Mouse (Mus musculus): ENCODE data around the gene Wwox. TPM values are rescaled to one million over a fixed set of nuclear protein-coding genes. Genes with fewer than 3 reads are reported as not detected.

The Wwox gene
- polyA plus RNA-seq, 1 experiment from 2014 or later: 10.4 TPM

DNA sequence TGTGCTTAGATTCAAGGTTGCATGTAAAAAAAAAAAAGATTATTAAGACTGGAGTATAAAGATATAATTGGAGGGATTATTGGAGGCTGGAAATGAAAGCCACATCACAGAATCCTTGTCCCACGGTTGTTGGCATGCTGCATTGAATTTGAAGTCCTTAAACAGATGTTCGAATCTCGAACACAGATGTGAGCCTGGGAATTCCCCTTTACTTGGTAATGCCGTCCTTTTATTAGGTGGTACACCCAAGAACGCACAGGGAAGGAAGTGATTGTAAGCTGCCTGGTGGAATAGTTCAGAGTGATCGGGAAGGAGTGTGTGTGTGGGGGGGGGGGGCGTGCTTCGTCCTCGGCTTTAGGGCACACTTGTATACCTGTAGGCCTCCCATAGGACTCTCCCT is 187.4 kb downstream of the Wwox start:
- 83% methylated on average over 9 of the region's 9 CpGs for WGBS

DNA sequence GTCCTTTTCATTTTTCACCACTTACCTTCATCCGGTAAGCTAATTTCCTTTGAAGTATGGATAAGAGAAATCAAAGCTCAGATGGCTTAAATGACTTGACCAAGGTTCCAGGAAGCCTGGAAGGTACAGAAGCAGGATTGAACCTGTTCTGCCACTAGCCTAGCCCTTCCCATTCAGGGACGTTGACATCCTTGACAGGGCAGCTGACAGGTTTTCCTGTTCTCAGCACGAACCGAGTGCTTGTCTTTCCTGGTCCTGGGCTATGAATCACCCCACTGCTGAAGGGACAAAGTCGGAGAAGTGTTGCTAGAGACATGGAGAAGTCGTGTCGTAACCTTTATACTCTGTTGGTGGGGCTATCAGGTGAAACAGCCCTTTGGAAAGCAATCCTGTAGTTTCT is 190.3 kb downstream of the Wwox start:
- H3K4me2 ChIP-seq: no peak overlapping the region
- no peaks in the 10 kb centered on the region; the same call in 1 of the 2 replicates for H3K27me3 ChIP-seq (replicated peaks)
- H3K4me3 ChIP-seq: no peak overlapping the region
- peaks cover 11% of the 10 kb centered on the region for H3K4me1 ChIP-seq (replicated peaks)
- H3K27ac ChIP-seq (ENCODE audit: poor library complexity, severe bottlenecking): no peak overlapping the region
- no peaks in the 10 kb centered on the region for H3K9me3 ChIP-seq (replicated peaks)
- H3K36me3 ChIP-seq: no peaks in the 10 kb centered on the region
- WGBS: 61% methylated on average over 7 of the region's 7 CpGs
- H3K9ac ChIP-seq: no peak overlapping the region
- ATAC-seq (ENCODE audit: insufficient number of reproducible peaks, low FRiP score): no peak

More for the DNA sequence above, 187.4 kb downstream of the Wwox start:
- Histone ChIP-seq H3K4me1 (replicated peaks) (0 out of 2 replicates have a peak, but pooled peaks cover 8% of the 10 kb centered on the region), H3K27ac (ENCODE audit: poor library complexity, severe bottlenecking) (no peak overlapping the region), H3K27me3 (replicated peaks) (no peaks in the 10 kb centered on the region; the same call in 1 of the 2 replicates), H3K9ac (no peak overlapping the region), H3K4me3 (no peak overlapping the region), H3K4me2 (no peak overlapping the region), H3K9me3 (replicated peaks) (no peaks in the 10 kb centered on the region), H3K36me3 (no peaks in the 10 kb centered on the region)
- no peak for ATAC-seq (ENCODE audit: insufficient number of reproducible peaks, low FRiP score)

DNA sequence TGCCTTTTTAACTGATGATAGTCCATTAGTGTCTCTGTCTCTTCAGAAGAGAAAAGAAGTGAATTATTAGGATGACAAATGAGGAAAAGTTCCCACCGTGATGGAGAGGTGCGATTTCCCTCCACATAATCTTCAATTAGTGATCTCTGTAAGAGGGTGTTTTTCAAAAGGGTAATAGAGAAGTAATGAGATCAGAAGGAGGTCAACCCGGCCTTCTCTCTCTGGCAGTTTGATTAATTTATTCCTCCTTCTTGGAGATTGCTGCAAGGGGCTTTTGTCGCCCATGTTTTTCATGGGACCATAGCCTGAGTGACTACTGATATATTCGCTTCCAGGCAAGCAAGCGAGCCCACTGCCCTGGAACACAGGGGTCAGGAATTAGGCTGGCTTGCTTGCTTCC is 191.6 kb downstream of the Wwox start:
- ATAC-seq (ENCODE audit: insufficient number of reproducible peaks, low FRiP score): no peak
- peaks cover 17% of the 10 kb centered on the region for H3K4me1 ChIP-seq (replicated peaks)
- H3K27me3 ChIP-seq (replicated peaks): no peaks in the 10 kb centered on the region; the same call in 1 of the 2 replicates
- H3K9ac ChIP-seq: no peak overlapping the region
- WGBS: 58% methylated on average over 6 of the region's 6 CpGs
- no peak overlapping the region for H3K4me2 ChIP-seq
- no peak overlapping the region for H3K27ac ChIP-seq (ENCODE audit: poor library complexity, severe bottlenecking)
- H3K9me3 ChIP-seq (replicated peaks): no peaks in the 10 kb centered on the region
- no peaks in the 10 kb centered on the region for H3K36me3 ChIP-seq
- no peak overlapping the region for H3K4me3 ChIP-seq

DNA sequence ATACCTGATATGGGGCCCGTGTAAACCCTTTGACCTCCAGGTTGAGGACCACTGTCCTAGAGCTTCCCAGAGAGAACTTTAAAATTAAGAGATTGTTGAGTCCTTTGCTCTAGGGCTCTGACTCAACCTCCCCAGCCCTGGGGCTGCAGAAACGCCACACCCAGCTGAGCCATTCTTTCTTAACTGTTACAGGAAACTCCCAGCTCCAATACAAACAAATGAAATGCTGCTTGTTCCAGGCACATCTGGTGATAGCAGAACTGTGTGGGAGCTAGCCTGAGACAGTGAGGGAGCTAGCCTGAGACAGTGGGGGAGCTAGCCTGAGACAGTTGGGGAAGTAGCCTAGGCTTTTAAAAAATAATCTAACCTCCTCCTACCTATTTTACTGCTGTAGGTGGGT is 194.7 kb downstream of the Wwox start:
- no peak for ATAC-seq (ENCODE audit: insufficient number of reproducible peaks, low FRiP score)
- WGBS: 61% methylated on average over 2 of the region's 2 CpGs

DNA sequence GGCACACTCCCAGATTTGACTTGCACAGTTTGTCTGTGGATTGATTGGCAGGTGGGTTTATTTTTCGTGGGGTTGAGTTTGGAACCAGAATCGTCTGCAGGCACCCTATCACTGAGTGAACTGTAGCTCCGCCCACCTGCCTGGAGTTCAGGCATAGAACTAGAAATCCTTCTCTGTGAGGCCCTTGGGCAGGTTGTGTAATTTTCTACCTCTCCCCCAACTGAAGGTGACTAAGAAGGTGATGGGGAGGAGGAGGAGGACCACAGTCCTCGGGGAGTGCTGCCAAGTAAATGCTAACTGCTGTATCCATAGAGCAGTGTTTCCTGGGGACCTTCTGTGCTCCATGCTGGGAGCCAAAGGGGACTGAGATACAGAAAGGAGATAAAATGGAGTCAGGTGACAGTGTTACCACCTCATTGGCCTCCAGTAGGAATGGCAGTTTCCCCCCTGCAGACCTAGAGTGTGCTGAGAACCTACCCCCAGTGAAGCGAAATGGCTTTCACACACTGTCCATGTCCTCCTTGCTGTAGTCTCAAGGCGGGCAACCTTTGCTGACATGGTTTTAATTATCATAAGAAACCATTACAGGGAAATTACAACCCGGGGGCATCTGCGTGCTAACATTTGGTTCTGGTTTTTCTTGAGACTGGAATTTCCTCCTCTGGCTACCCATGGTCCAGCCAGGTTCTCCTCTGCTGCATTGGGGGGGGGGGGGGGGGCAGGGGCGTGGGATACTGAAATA is 195.4 kb downstream of the Wwox start:
- no peak for ATAC-seq (ENCODE audit: insufficient number of reproducible peaks, low FRiP score)
- peaks cover 13% of the 10 kb centered on the region for H3K4me1 ChIP-seq (replicated peaks)
- no peak overlapping the region for H3K9ac ChIP-seq
- H3K4me2 ChIP-seq: no peak overlapping the region
- H3K4me3 ChIP-seq: no peak overlapping the region
- no peaks in the 10 kb centered on the region for H3K36me3 ChIP-seq
- H3K27ac ChIP-seq (ENCODE audit: poor library complexity, severe bottlenecking): no peak overlapping the region
- 53% methylated on average over 9 of the region's 9 CpGs for WGBS
- no peaks in the 10 kb centered on the region; the same call in 1 of the 2 replicates for H3K27me3 ChIP-seq (replicated peaks)
- H3K9me3 ChIP-seq (replicated peaks): no peaks in the 10 kb centered on the region

More for the DNA sequence above, 194.7 kb downstream of the Wwox start:
- Histone ChIP-seq H3K27ac (ENCODE audit: poor library complexity, severe bottlenecking) (no peak overlapping the region), H3K4me2 (no peak overlapping the region), H3K27me3 (replicated peaks) (no peaks in the 10 kb centered on the region; the same call in 1 of the 2 replicates), H3K9me3 (replicated peaks) (no peaks in the 10 kb centered on the region), H3K36me3 (no peaks in the 10 kb centered on the region), H3K4me1 (replicated peaks) (peaks cover 14% of the 10 kb centered on the region), H3K9ac (no peak overlapping the region), H3K4me3 (no peak overlapping the region)

DNA sequence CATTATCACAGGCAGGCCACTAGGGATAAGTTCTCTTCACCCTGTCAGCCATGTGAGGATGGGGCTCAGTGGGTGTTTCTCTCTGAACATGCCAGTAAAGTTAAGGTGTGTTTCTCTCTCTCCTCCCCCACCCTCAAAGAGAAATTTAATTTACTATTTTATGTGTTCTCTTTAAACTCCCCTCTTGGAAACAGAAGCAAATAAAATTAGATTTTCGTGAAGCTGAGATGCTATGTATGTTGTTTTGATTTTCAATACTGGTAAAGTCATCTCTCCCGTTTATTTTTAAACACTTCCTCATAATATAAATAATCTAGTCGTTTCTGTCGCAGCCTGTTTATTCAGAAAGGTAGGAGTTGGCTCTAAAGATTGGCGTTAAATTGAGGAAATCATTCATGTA is 196.9 kb downstream of the Wwox start:
- 68% methylated on average over 5 of the region's 5 CpGs for WGBS
- H3K4me2 ChIP-seq: no peak overlapping the region
- ATAC-seq (ENCODE audit: insufficient number of reproducible peaks, low FRiP score): no peak
- H3K4me3 ChIP-seq: no peak overlapping the region
- no peak overlapping the region for H3K27ac ChIP-seq (ENCODE audit: poor library complexity, severe bottlenecking)
- H3K9me3 ChIP-seq (replicated peaks): no peaks in the 10 kb centered on the region
- H3K36me3 ChIP-seq: no peaks in the 10 kb centered on the region
- no peaks in the 10 kb centered on the region for H3K27me3 ChIP-seq (replicated peaks)
- peaks cover 13% of the 10 kb centered on the region for H3K4me1 ChIP-seq (replicated peaks)
- no peak overlapping the region for H3K9ac ChIP-seq

DNA sequence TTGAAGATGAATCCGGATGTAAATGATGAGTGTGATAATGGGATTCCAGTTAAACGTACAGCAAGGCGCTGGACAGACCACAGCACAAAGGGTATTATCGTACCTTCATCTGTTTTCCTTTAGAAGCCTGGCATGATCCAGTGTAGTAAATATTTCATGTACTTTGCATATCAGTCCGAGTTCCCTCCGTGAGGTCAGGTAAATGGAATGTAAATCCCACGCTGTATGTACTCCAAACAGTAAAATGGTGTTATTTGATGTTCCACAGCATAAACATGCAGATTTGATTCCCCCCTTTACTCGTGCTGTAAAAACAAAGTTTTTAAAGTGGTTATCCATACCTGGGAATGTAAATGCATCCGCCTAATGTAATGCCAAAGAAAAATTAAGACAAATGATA is 202.4 kb downstream of the Wwox start:
- Histone ChIP-seq H3K36me3 (no peaks in the 10 kb centered on the region), H3K27ac (ENCODE audit: poor library complexity, severe bottlenecking) (no peak overlapping the region), H3K27me3 (replicated peaks) (no peaks in the 10 kb centered on the region), H3K9me3 (replicated peaks) (no peaks in the 10 kb centered on the region), H3K4me2 (no peak overlapping the region), H3K9ac (no peak overlapping the region), H3K4me3 (no peak overlapping the region), H3K4me1 (replicated peaks) (no peaks in the 10 kb centered on the region)
- 70% methylated on average over 9 of the region's 9 CpGs for whole genome bisulfite sequencing
- no peak for ATAC-seq (ENCODE audit: insufficient number of reproducible peaks, low FRiP score)

DNA sequence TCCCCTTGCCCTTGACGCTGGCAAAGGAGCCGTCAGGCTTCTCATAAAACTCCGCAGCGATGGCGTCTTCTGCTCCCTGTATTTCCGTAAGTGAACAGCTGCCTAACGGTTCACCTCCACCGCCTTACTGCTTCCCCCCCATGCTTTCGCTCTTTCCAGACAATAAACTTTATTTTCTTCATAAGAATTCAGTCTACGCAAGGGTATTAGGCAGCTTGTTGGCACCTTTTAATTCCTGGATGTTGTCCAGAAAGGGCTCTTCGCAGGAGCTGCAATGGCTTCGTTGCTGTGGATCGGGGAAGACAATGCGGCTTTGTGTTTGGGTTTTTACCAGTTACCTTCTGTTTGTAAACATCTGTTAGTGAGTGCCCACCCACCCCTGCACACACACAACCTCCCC is 211.3 kb downstream of the Wwox start:
- no peaks in the 10 kb centered on the region for H3K9me3 ChIP-seq (replicated peaks)
- H3K27me3 ChIP-seq (replicated peaks): no peaks in the 10 kb centered on the region
- no peaks in the 10 kb centered on the region for H3K36me3 ChIP-seq
- H3K27ac ChIP-seq (ENCODE audit: poor library complexity, severe bottlenecking): no peak overlapping the region
- no peak for ATAC-seq (ENCODE audit: insufficient number of reproducible peaks, low FRiP score)
- no peak overlapping the region for H3K4me3 ChIP-seq
- no peak overlapping the region for H3K9ac ChIP-seq
- 85% methylated on average over 14 of the region's 14 CpGs for WGBS
- no peaks in the 10 kb centered on the region for H3K4me1 ChIP-seq (replicated peaks)
- no peak overlapping the region for H3K4me2 ChIP-seq

DNA sequence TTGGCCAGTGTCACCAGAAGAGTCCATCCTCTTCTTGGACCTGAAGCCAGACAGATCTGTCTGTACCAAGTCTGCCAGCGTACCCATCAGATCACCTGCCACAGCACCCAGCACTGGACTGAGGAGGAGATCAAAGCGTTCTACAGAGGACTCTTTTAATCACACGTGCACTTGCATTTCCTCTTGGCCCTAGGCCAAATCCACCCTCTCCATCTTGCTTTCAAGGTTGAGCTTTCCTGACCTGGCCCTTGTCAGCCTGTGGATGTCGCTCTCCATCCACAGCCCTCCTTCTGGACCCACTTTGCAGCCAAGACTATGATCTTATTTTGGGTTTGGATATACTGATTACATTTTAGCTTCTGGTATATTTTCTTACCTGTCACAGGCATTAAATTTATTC is 218.3 kb downstream of the Wwox start:
- WGBS: 53% methylated on average over 4 of the region's 4 CpGs
- Histone ChIP-seq H3K36me3 (no peaks in the 10 kb centered on the region), H3K9ac (no peak overlapping the region), H3K9me3 (replicated peaks) (peaks cover 5% of the 10 kb centered on the region), H3K4me1 (replicated peaks) (no peaks in the 10 kb centered on the region), H3K27ac (ENCODE audit: poor library complexity, severe bottlenecking) (no peak overlapping the region), H3K4me2 (no peak overlapping the region), H3K4me3 (no peak overlapping the region), H3K27me3 (replicated peaks) (peaks cover 9% of the 10 kb centered on the region; the same call in 1 of the 2 replicates)
- ATAC-seq (ENCODE audit: insufficient number of reproducible peaks, low FRiP score): no peak

DNA sequence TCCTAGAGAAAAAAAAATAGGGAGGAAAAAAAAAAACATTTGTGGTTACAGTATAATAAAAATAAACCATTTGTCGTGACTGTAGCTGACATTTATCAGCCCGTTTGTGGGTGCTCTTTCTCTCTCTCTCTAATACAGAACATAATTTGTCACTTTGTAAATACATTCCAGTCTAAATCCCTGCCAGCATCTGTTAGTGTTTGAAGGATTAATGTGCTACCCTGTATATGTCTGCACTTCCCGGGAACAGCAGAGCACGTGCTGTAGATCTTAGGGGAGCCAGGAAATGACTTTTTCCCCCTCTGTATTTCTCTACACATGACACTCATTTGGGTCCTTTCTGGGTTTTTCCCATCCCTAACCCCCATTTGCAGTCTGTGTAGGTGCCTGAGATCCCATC is 219.0 kb downstream of the Wwox start:
- no peak overlapping the region for H3K9ac ChIP-seq
- ATAC-seq (ENCODE audit: insufficient number of reproducible peaks, low FRiP score): no peak
- no peak overlapping the region for H3K27ac ChIP-seq (ENCODE audit: poor library complexity, severe bottlenecking)
- peaks cover 5% of the 10 kb centered on the region for H3K9me3 ChIP-seq (replicated peaks)
- no peaks in the 10 kb centered on the region for H3K4me1 ChIP-seq (replicated peaks)
- no peaks in the 10 kb centered on the region for H3K36me3 ChIP-seq
- peaks cover 9% of the 10 kb centered on the region; the same call in 1 of the 2 replicates for H3K27me3 ChIP-seq (replicated peaks)
- WGBS: 74% methylated on average over 4 of the region's 4 CpGs
- H3K4me2 ChIP-seq: no peak overlapping the region
- no peak overlapping the region for H3K4me3 ChIP-seq

DNA sequence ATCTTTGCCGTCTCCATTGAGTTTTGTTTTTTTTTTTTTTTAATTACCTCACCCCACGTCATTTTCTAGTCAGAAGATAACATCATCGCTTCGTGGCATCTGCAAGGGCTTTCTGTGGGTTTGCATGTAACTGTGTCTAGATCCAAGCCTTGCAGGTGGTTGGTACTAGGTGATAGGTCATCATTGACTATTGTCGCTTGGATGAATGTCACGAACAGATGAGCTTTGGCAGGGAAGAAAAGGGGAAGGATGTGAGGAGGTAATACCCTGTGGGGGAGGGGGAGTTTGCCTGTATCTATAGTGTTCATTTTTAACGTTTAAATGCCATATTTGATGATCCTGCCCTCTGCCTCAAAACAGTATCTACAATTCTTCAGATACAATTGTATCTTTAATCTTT is 223.6 kb downstream of the Wwox start:
- Histone ChIP-seq H3K9me3 (replicated peaks) (peaks cover 5% of the 10 kb centered on the region), H3K9ac (no peak overlapping the region), H3K4me2 (no peak overlapping the region), H3K4me3 (no peak overlapping the region), H3K27me3 (replicated peaks) (peaks cover 18% of the 10 kb centered on the region), H3K4me1 (replicated peaks) (no peaks in the 10 kb centered on the region), H3K36me3 (no peaks in the 10 kb centered on the region), H3K27ac (ENCODE audit: poor library complexity, severe bottlenecking) (no peak overlapping the region)
- 81% methylated on average over 7 of the region's 7 CpGs for WGBS
- ATAC-seq (ENCODE audit: insufficient number of reproducible peaks, low FRiP score): no peak

DNA sequence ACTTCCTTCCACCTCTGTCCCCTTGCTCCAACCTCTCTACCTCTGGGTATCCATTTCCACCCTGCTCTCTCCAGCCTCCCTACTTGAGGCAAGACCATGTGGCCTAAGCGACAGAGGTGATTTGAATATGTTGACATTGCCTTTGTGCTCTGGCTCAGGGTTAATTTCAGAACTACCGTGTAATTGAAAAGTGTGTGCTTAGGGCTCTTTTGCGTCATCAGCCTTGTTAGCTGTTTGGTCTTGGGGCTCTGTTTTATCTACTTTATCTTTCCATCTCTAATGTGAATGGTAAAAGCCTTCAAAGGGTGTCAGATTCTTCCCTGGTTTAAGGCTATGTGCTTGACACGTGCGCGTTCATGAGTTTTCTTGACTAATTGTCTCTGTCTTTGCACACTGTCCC is 226.1 kb downstream of the Wwox start:
- no peak for ATAC-seq (ENCODE audit: insufficient number of reproducible peaks, low FRiP score)

More for the DNA sequence above, 226.1 kb downstream of the Wwox start:
- WGBS: 69% methylated on average over 6 of the region's 6 CpGs
- Histone ChIP-seq H3K4me3 (no peak overlapping the region), H3K9ac (no peak overlapping the region), H3K9me3 (replicated peaks) (no peaks in the 10 kb centered on the region), H3K27ac (ENCODE audit: poor library complexity, severe bottlenecking) (no peak overlapping the region), H3K4me2 (no peak overlapping the region), H3K27me3 (replicated peaks) (peaks cover 18% of the 10 kb centered on the region), H3K36me3 (no peaks in the 10 kb centered on the region), H3K4me1 (replicated peaks) (no peaks in the 10 kb centered on the region)
